Mouse (Mus musculus) lung, adult 2 months (tissue): ENCODE data around the gene Myl4.

Source experiments
- CTCF ChIP-seq: fragments of 200-500 bp; IDR thresholded peaks from 2 replicates; pipeline ENCODE4 v1.5.1; 2011; ENCODE audit warnings: mild to moderate bottlenecking, low read length, control low read depth; ENCODE audit not compliant: insufficient read depth
- POLR2A ChIP-seq: fragments of 200-500 bp; IDR thresholded peaks from 2 replicates; pipeline ENCODE4 v1.6.1; 2011; ENCODE audit warnings: low read depth, mild to moderate bottlenecking, control low read depth, low read length, borderline replicate concordance; ENCODE audit errors: extremely low read depth

GRCm38 (mm10) chr11:104618638-104619076 lies 68.2 kb downstream of the Myl4 start:
- TF ChIP-seq POLR2A (no peak), CTCF (no peak)
